In genomic region chr1:86368086-86368485, GRCm38 (mm10) we compare ENCODE assay signal across 32 mouse cellular contexts. TPM values are rescaled to one million over a fixed set of nuclear protein-coding genes. Genes with fewer than 3 reads are reported as not detected.
DNase-seq lines count a peak whose midpoint lies in the region; ATAC-seq and TF ChIP-seq lines count a peak whose summit lies in the region.
"Had no signal": no experiment of that assay in that cellular context is flagged by ENCODE, and none has a peak within 500 bp of the region (broad histone marks: within the 10 kb centered on the region; RNA-seq: fewer than 3 reads in every experiment).

No protein-coding gene starts in this region.

- no peak overlapping the region for H3K4me3 ChIP-seq in layer of hippocampus, adult 2 months
- H3K4me3 ChIP-seq: embryonic facial prominence, embryonic 10.5 days; embryonic facial prominence, embryonic 13.5 days; erythroblast, embryonic 14.5 days; forebrain, embryonic 13.5 days; hindbrain, embryonic 10.5 days had no signal

- peak; percentile 64 for ATAC-seq in frontal cortex, adult (ENCODE audit: low TSS enrichment)
- ATAC-seq: forebrain, embryonic 13.5 days; forebrain, embryonic 16.5 days; Patski had no signal

- DNase-seq in frontal cortex, postnatal 25 days (ENCODE audit: low spot score in 2 of 2) = no peak
- no peak for DNase-seq in layer of hippocampus, adult 2 months (ENCODE audit: low spot score in 2 of 2)
- DNase-seq in layer of hippocampus, postnatal 36 days = no peak
- DNase-seq in brain, adult 2 months (ENCODE audit: low read depth, low spot score) = peak; percentile 33
- DNase-seq in retina, embryonic 14.5 days (ENCODE audit: low spot score) = peak; percentile 49
- no peak for DNase-seq in spleen, adult 12 weeks (ENCODE audit: low spot score)
- DNase-seq: adrenal gland, postnatal 10 days; adrenal gland, postnatal 36 days; B cell, adult 2 months; cerebellum, adult 11 months; cerebellum, adult 2 months; cerebellum, adult 9-11 months; cerebellum, postnatal 25 days; embryo, embryonic 11 days; gastrocnemius, postnatal 10 days; gastrocnemius, postnatal 36 days had no signal

- peak; percentile 39; the same call in 1 of the 2 replicates for TF ChIP-seq CTCF in layer of hippocampus, adult 2 months (conservative IDR thresholded peaks at IDR 0.05)

- H3K27ac ChIP-seq in layer of hippocampus, adult 2 months = no peak overlapping the region
- H3K27ac ChIP-seq: embryonic facial prominence, embryonic 10.5 days; embryonic facial prominence, embryonic 13.5 days; forebrain, embryonic 13.5 days; hindbrain, embryonic 10.5 days; hindbrain, embryonic 14.5 days had no signal

RNA-seq across cellular contexts. Expression of gene Ncl, which starts 8.9 kb away (rescaled TPM):
- 100 to 1,000 TPM; 140 to 145 TPM for total RNA-seq in layer of hippocampus, adult 2 months (2021)
- total RNA-seq in layer of hippocampus, postnatal 36 days (2021) = 100 to 1,000 TPM; 136 to 137 TPM

RNA-seq across cellular contexts. Expression of gene Nmur1, which starts 57.9 kb away (rescaled TPM):
- total RNA-seq in layer of hippocampus, adult 2 months (2021) = not detected
- total RNA-seq in layer of hippocampus, postnatal 36 days (2021) = not detected
- total RNA-seq: adrenal gland, adult 18-20 months; adrenal gland, postnatal 10 days; adrenal gland, postnatal 36 days; CH12.LX; G1E; gastrocnemius, adult 18-20 months; gastrocnemius, postnatal 10 days; gastrocnemius, postnatal 36 days; granulocyte monocyte progenitor cell, adult 5-6 weeks; heart, adult 8-10 months; heart, postnatal 25 days had no signal

RNA-seq across cellular contexts. Expression of gene Tex44, which starts 58.0 kb away (rescaled TPM):
- total RNA-seq in layer of hippocampus, adult 2 months (2021) = not detected
- not detected for total RNA-seq in layer of hippocampus, postnatal 36 days (2021)
- total RNA-seq: adrenal gland, adult 18-20 months; adrenal gland, postnatal 10 days; adrenal gland, postnatal 36 days; CH12.LX; gastrocnemius, adult 18-20 months; gastrocnemius, postnatal 10 days; gastrocnemius, postnatal 36 days; granulocyte monocyte progenitor cell, adult 5-6 weeks; heart, adult 8-10 months; heart, postnatal 25 days had no signal

Comparison
In these comparisons a context has a peak if more than half of its experiments do, and no peak if none do; other contexts are left out.
1. DNase-seq: peak in brain, adult 2 months (single experiment) and retina, embryonic 14.5 days (single experiment); none in frontal cortex, postnatal 25 days (0 of 2), layer of hippocampus, adult 2 months (0 of 2), layer of hippocampus, postnatal 36 days (0 of 2) and spleen, adult 12 weeks (single experiment).